Mouse (Mus musculus) embryonic facial prominence, embryonic 14.5 days (tissue): Measurements from ENCODE around the gene Spata19. TPM values are rescaled to one million over a fixed set of nuclear protein-coding genes. Genes with fewer than 3 reads are reported as not detected.

Source experiments
- ATAC-seq: fragments of 200-750 bp; cut with Nextera tagmentation; 2 replicates; pipeline ENCODE4 v1.8.0; 2017; ENCODE audit warnings: low read depth, moderate number of reproducible peaks, moderate TSS enrichment
- DNase-seq: peaks from one replicate; pipeline ENCODE4 v3.0.0-alpha.2; 2015; ENCODE audit warnings: low spot score
- H3K27ac ChIP-seq: fragments of 300-500 bp; sonication (generic); replicated peaks from 2 replicates; pipeline ENCODE4 v1.5.1; 2014; ENCODE audit warnings: low read depth, mild to moderate bottlenecking, low read length, moderate library complexity
- H3K27me3 ChIP-seq: fragments of 300-500 bp; sonication (generic); replicated peaks from 2 replicates; pipeline ENCODE4 v1.6.1; 2014; ENCODE audit warnings: low read length; ENCODE audit not compliant: control insufficient read depth, insufficient read depth
- H3K36me3 ChIP-seq: fragments of 300-500 bp; sonication (generic); 2 replicates; pipeline ENCODE4 v1.6.1; 2014; ENCODE audit warnings: low read length, mixed read lengths; ENCODE audit not compliant: control insufficient read depth, insufficient read depth
- H3K4me1 ChIP-seq: fragments of 300-500 bp; sonication (generic); 2 replicates; pipeline ENCODE4 v1.6.1; 2014; ENCODE audit warnings: antibody characterized with exemption, low read length; ENCODE audit not compliant: control insufficient read depth, insufficient read depth
- H3K4me2 ChIP-seq: fragments of 300-500 bp; sonication (generic); 2 replicates; pipeline ENCODE4 v1.6.1; 2014; ENCODE audit warnings: low read depth, mild to moderate bottlenecking, low read length, moderate library complexity, mixed read lengths
- H3K4me3 ChIP-seq: fragments of 300-500 bp; sonication (generic); 2 replicates; pipeline ENCODE4 v1.5.1; 2014; ENCODE audit warnings: low read depth, mild to moderate bottlenecking, low read length
- H3K9ac ChIP-seq: fragments of 300-500 bp; sonication (generic); 2 replicates; pipeline ENCODE4 v1.6.1; 2014; ENCODE audit warnings: low read depth, mild to moderate bottlenecking, low read length, moderate library complexity, mixed read lengths
- H3K9me3 ChIP-seq: fragments of 300-500 bp; sonication (generic); 2 replicates; pipeline ENCODE4 v1.6.1; 2016; ENCODE audit warnings: low read length; ENCODE audit not compliant: control insufficient read depth
- WGBS: fragments of 180-500 bp; shearing (Covaris S2); extraction: QIAGEN DNeasy Blood & Tissue Kit; methylation state at CpG from one replicate; pipeline ENCODE4 v1.1.7; 2014; 5-methylcytosine and 5-hydroxymethylcytosine counted together
- polyA plus RNA-seq: library from polyadenylated mRNA; unstranded; fragments of >200 nt; fragmentation: Nextera tagmentation; extraction: Ambion mirVana; gene quantifications from 2 replicates; pipeline ENCODE4 v1.2.1, GENCODE M21; 2014

Gene Spata19
- polyA plus RNA-seq = not detected in 2 replicates

DNA sequence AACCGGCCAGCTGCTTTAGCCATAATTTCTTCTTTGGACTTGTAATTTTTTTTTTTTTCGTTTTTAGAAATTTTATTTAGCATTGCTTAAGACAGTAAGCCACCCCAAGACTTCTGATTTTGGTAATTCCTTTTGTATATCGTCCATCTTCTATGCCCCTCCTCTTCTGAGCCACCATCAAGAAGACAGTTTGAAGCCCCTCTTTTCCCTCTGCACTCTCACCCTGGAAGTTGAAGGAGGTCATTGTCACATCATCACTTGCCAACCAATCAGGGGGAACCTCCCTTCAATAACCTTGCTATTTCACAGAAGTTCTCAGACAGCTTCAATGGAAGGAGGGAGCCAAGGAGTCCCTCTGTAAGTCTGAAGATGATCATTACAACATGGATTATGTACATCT, at the start of gene Spata19:
Gene Spata19 (plus strand): TSS at position 301 of the 400 bp plus-strand sequence.
- Histone ChIP-seq H3K9me3 (no peaks in the 10 kb centered on the region), H3K27me3 (no peaks in the 10 kb centered on the region), H3K4me1 (no peaks in the 10 kb centered on the region), H3K4me3 (no peak within 1 kb of the TSS), H3K27ac (no peak within 1 kb of the TSS), H3K4me2 (no peak within 1 kb of the TSS), H3K9ac (no peak within 1 kb of the TSS), H3K36me3 (no peaks in the 10 kb centered on the region)
- DNase-seq = no peak
- 67% methylated on average over 3 of the region's 3 CpGs for WGBS
- ATAC-seq = no peak

DNA sequence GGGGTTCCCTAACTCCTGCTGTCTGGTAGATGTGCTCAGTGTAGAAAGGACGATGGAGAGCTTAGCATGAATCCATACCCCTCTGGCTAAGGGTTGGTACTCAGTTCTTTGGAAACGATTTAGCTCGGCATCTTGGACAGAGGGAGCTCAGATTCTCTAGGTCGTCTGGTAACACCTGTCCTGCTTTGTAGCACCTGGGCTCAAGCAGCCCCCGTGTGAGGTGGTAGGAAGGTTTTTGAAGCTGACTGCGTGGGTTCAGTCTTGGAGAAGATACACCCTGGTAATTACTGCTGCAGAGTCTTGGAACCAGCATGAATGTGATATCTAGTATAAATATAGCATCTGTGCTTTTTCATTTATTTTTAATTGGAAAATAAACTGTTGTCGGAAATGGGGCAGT, 43.5 kb upstream of the Spata19 start:
- H3K4me1 ChIP-seq = no peaks in the 10 kb centered on the region

DNA sequence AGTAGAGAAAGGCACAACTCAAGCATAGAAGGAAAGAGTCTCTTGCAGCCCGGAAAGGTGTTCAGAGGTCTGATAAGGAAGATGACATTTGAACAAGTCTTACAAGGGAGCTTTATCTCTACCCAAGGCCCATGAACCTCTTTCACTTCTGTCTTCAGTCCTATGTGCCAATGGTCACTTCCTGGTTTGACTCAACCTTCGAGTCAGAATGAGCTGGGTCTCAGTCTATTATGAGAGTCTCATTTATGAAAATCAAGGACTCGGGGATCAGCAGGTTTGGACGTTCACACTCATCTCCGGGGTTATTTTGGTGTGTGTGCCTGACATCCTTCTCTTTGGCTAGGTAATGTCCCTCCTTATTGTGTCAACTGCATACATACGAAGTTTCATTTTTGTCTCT, 38.7 kb upstream of the Spata19 start:
- H3K4me2 ChIP-seq = no peak overlapping the region
- ATAC-seq = no peak
- DNase-seq = no peak
- H3K4me3 ChIP-seq = no peak overlapping the region
- no peaks in the 10 kb centered on the region for H3K36me3 ChIP-seq
- WGBS = 89% methylated on average over 6 of the region's 6 CpGs
- no peaks in the 10 kb centered on the region for H3K27me3 ChIP-seq
- H3K9ac ChIP-seq = no peak overlapping the region
- H3K9me3 ChIP-seq = no peaks in the 10 kb centered on the region
- no peak overlapping the region for H3K27ac ChIP-seq
- H3K4me1 ChIP-seq = no peaks in the 10 kb centered on the region

More for the DNA sequence above, 43.5 kb upstream of the Spata19 start:
- H3K4me2 ChIP-seq = no peak overlapping the region
- H3K4me3 ChIP-seq = no peak overlapping the region
- DNase-seq (no peak), ATAC-seq (no peak)
- H3K27me3 ChIP-seq = no peaks in the 10 kb centered on the region
- H3K36me3 ChIP-seq = no peaks in the 10 kb centered on the region
- H3K9ac ChIP-seq = no peak overlapping the region
- H3K9me3 ChIP-seq = no peaks in the 10 kb centered on the region
- H3K27ac ChIP-seq = no peak overlapping the region
- 79% methylated on average over 7 of the region's 7 CpGs for WGBS

DNA sequence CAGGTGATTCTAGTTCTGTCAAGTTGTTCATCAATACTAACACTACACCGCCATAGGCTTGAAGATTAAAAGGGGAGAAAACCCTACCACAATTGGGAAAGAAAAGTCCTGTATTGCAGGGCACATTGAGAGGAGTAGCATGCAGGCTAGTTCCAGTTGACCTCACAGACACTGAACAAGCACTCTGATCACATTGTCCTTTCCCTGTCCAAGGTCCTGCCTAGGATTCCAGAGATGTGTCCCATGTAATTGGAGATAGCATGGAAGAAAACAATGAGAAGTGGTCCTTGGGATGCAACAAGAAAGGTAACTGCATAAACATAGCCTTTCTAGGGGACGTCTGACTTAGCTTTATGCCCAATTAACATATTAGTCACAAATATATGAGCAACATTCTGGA, 29.4 kb upstream of the Spata19 start:
- Histone ChIP-seq H3K4me2 (no peak overlapping the region), H3K4me1 (no peaks in the 10 kb centered on the region), H3K36me3 (no peaks in the 10 kb centered on the region), H3K4me3 (no peak overlapping the region), H3K9ac (no peak overlapping the region), H3K27me3 (no peaks in the 10 kb centered on the region), H3K9me3 (no peaks in the 10 kb centered on the region), H3K27ac (no peak overlapping the region)
- DNase-seq (peak; percentile 30), ATAC-seq (no peak)
- 59% methylated on average over 2 of the region's 2 CpGs for WGBS

DNA sequence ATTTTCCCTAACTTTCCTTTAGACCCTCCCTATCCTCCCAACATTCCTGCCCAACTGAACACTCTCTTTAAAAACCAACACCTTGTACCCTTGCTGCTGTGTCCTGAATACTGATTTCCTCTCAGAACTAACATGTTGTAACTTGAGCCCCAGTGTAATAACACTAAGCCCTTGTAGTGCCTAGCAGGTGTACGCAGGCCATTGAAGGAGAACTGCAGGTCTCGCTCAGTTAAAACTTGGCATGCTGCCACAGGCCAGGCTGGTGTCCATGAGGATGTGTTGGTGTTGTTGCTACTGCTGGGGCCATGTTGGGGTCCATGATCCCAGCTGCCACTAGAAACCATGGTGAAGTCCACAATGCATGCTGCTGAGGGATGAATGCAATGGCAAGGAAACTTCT, 27.5 kb upstream of the Spata19 start:
- DNase-seq = peak; percentile 38
- WGBS = 56% methylated on average over 2 of the region's 2 CpGs
- H3K36me3 ChIP-seq = no peaks in the 10 kb centered on the region
- no peaks in the 10 kb centered on the region for H3K27me3 ChIP-seq
- H3K27ac ChIP-seq = no peak overlapping the region
- H3K9ac ChIP-seq = no peak overlapping the region
- H3K4me3 ChIP-seq = no peak overlapping the region
- no peaks in the 10 kb centered on the region for H3K4me1 ChIP-seq
- ATAC-seq = peak; percentile 57; the same call in 1 of the 2 replicates
- H3K4me2 ChIP-seq = no peak overlapping the region
- H3K9me3 ChIP-seq = no peaks in the 10 kb centered on the region

DNA sequence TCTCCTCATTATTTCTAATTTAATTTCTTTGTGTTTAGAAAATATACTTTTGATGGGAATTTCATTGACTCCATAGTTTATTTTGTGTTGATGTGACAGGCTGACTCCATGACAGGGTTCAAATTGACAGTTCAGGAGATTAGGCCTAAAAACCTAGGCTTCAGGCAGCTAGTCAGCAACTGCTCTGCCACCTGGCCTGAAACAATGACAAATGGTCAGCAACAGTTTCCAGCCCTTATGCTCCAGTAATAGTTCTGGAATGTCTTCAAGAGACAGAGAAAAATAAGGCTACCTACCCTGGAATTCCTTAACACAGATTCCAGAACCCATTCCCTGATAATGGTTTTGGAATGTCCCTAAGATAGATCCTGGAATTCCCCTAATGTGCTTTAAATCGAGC, 20.9 kb upstream of the Spata19 start:
- H3K4me1 ChIP-seq = no peaks in the 10 kb centered on the region
- 66% methylated on average over 1 of the region's 1 CpGs for WGBS
- H3K27me3 ChIP-seq = no peaks in the 10 kb centered on the region
- H3K4me2 ChIP-seq = no peak overlapping the region
- no peak overlapping the region for H3K9ac ChIP-seq
- no peak overlapping the region for H3K4me3 ChIP-seq
- no peaks in the 10 kb centered on the region for H3K36me3 ChIP-seq
- DNase-seq = no peak
- ATAC-seq = no peak
- H3K9me3 ChIP-seq = no peaks in the 10 kb centered on the region
- H3K27ac ChIP-seq = no peak overlapping the region

DNA sequence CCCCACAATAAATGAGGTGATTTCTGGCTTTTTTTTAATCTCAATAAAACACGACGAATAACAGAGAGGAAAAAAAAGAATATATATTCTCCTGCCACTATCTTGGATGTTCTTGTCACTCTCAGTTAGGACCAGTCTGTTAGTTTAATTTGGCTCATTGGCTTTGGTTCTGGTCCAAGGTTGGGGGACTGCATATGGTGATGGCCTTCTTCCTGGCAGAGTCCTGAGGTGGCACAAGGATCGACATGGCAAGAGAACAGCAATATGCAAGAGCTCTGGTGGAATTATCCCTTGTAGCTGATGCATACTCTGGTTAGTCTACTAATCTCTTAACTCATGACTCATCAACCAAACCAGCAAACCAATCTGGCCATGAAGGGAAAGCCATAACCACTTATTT, 9.6 kb upstream of the Spata19 start:
- ATAC-seq (no peak), DNase-seq (no peak)
- H3K9me3 ChIP-seq = no peaks in the 10 kb centered on the region
- no peaks in the 10 kb centered on the region for H3K27me3 ChIP-seq
- H3K4me2 ChIP-seq = no peak overlapping the region
- H3K4me1 ChIP-seq = no peaks in the 10 kb centered on the region
- 81% methylated on average over 3 of the region's 3 CpGs for WGBS
- H3K36me3 ChIP-seq = no peaks in the 10 kb centered on the region
- H3K27ac ChIP-seq = no peak overlapping the region
- no peak overlapping the region for H3K4me3 ChIP-seq
- no peak overlapping the region for H3K9ac ChIP-seq

DNA sequence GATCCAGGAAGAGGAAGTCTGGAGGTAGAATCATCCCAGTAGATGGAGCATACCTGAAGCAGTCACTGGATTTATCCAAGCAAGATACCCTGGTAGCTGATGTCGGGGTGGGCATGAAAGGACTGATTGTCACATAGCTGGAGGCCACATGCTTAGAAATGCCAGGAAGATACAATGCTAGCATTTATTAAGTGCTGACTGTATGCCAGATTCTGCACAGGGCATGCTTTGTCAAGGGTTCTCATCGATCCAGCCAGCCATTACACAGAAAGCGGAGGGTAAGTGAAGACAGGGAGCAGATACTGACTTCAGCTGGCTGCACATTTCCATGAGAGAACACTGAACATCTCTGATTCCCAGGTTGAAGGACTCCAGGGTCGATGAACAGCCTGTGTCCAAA, 4.6 kb downstream of the Spata19 start:
- H3K4me2 ChIP-seq = no peak overlapping the region
- no peak overlapping the region for H3K9ac ChIP-seq
- DNase-seq (no peak), ATAC-seq (no peak)
- WGBS = 67% methylated on average over 4 of the region's 4 CpGs
- no peak overlapping the region for H3K27ac ChIP-seq
- no peaks in the 10 kb centered on the region for H3K27me3 ChIP-seq
- H3K4me3 ChIP-seq = no peak overlapping the region
- H3K36me3 ChIP-seq = no peaks in the 10 kb centered on the region
- no peaks in the 10 kb centered on the region for H3K9me3 ChIP-seq
- no peaks in the 10 kb centered on the region for H3K4me1 ChIP-seq

DNA sequence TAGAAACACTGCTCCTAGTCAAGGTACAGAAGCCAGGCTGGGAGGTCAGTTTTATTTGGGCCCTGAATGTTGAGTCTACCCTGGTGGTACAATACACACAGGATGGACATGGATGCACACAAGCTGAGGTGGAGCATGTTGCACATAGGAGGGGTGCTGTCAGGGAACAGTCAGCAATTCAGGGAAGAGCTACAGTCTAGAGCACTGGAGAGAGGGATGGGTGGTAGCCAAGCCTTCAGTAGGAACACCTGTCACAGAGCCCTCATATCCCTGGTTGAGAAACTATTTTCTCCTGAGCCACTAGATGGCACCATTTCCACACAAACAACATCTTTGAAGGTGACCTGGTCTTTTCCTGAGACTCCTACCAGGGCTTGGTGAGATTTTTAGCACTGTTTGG, 13.1 kb downstream of the Spata19 start:
- Histone ChIP-seq H3K4me1 (no peaks in the 10 kb centered on the region), H3K27me3 (no peaks in the 10 kb centered on the region), H3K9ac (no peak overlapping the region), H3K4me2 (no peak overlapping the region), H3K9me3 (no peaks in the 10 kb centered on the region), H3K4me3 (no peak overlapping the region), H3K36me3 (no peaks in the 10 kb centered on the region), H3K27ac (no peak overlapping the region)
- no peak for ATAC-seq
- DNase-seq = peak; percentile 69
